Mouse (Mus musculus) stomach, postnatal 0 days (tissue): ENCODE results near the gene Ms4a4b. TPM values are rescaled to one million over a fixed set of nuclear protein-coding genes. Genes with fewer than 3 reads are reported as not detected.
"Not testable (repeated sequence)": the region's sequence is repeated elsewhere in the genome, so short reads cannot be mapped to it uniquely, and the experiment has no call there.

Experiments used
- ATAC-seq: fragments of 200-750 bp; cut with Nextera tagmentation; 2 replicates; pipeline ENCODE4 v1.8.0; 2017; ENCODE audit not compliant: low FRiP score, low TSS enrichment
- DNase-seq: peaks from one replicate; pipeline ENCODE4 v3.0.0-alpha.2; 2016; ENCODE audit warnings: low spot score
- H3K27ac ChIP-seq: fragments of 300-500 bp; sonication (generic); replicated peaks from 2 replicates; pipeline ENCODE4 v1.5.1; 2014; ENCODE audit warnings: mild to moderate bottlenecking, control low read depth
- H3K27me3 ChIP-seq: fragments of 300-500 bp; sonication (generic); 2 replicates; pipeline ENCODE4 v1.6.1; 2014; ENCODE audit warnings: low read length; ENCODE audit not compliant: control insufficient read depth, insufficient read depth
- H3K36me3 ChIP-seq: fragments of 300-500 bp; sonication (generic); 2 replicates; pipeline ENCODE4 v1.6.1; 2014; ENCODE audit warnings: low read length, mixed read lengths; ENCODE audit not compliant: control insufficient read depth, insufficient read depth
- H3K4me1 ChIP-seq: fragments of 300-500 bp; sonication (generic); replicated peaks from 2 replicates; pipeline ENCODE4 v1.6.1; 2014; ENCODE audit warnings: antibody characterized with exemption; ENCODE audit not compliant: control insufficient read depth, insufficient read depth
- H3K4me2 ChIP-seq: fragments of 300-500 bp; sonication (generic); replicated peaks from 2 replicates; pipeline ENCODE4 v1.6.1; 2014; ENCODE audit warnings: low read depth, mild to moderate bottlenecking, control low read depth, moderate library complexity
- H3K4me3 ChIP-seq: fragments of 300-500 bp; sonication (generic); 2 replicates; pipeline ENCODE4 v1.5.1; 2014; ENCODE audit warnings: low read depth, low read length, control low read depth
- H3K9ac ChIP-seq: fragments of 300-500 bp; sonication (generic); 2 replicates; pipeline ENCODE4 v1.6.1; 2014; ENCODE audit warnings: mild to moderate bottlenecking, low read length, control low read depth, mixed read lengths
- H3K9me3 ChIP-seq: fragments of 300-500 bp; sonication (generic); 2 replicates; pipeline ENCODE4 v1.6.1; 2016; ENCODE audit warnings: low read length; ENCODE audit not compliant: control insufficient read depth
- CTCF ChIP-seq: IDR thresholded peaks from 2 replicates; pipeline ENCODE4 v1.5.1; 2016; ENCODE audit warnings: antibody characterized with exemption, low read depth, mild to moderate bottlenecking, moderate library complexity
- EP300 ChIP-seq: optimal IDR thresholded peaks from 2 replicates; pipeline ENCODE3; 2016; ENCODE audit warnings: antibody characterized with exemption
- WGBS: fragments of 180-500 bp; shearing (Covaris S2); extraction: QIAGEN DNeasy Blood & Tissue Kit; methylation state at CpG from one replicate; pipeline ENCODE4 v1.1.7; 2014; 5-methylcytosine and 5-hydroxymethylcytosine counted together
- polyA plus RNA-seq: library from polyadenylated mRNA; unstranded; fragments of >200 nt; fragmentation: Nextera tagmentation; extraction: Ambion mirVana; gene quantifications from 2 replicates; pipeline ENCODE4 v1.2.1, GENCODE M21; 2015

The Ms4a4b gene
- polyA plus RNA-seq, 1 experiment from 2014 or later, result 0.89 TPM

DNA sequence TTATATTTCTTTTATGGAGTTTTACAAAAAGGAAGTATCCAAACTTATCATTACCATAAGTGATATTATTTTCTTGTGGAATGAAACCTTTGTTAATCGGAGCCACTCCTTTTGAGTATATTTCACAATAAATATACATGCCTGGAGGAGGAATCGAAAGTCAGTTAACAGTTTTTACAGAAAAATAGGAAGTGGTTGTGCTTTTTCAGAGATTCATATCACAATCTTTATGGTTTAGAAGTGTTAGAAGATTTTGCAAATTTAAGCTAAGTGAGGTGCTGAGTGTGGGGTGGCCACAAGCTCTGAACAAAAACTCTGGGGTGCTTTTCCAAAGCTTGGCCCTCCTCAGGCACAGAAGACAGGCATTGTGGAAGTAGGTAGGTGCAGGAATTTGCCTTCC is 3.9 kb downstream of the Ms4a4b start:
- Histone ChIP-seq H3K27ac (no peak overlapping the region), H3K4me1 (no peaks in the 10 kb centered on the region), H3K36me3 (no peaks in the 10 kb centered on the region), H3K27me3 (no peaks in the 10 kb centered on the region), H3K9me3 (no peaks in the 10 kb centered on the region), H3K4me2 (no peak overlapping the region), H3K4me3 (no peak overlapping the region), H3K9ac (no peak overlapping the region)
- DNase-seq (no peak), ATAC-seq (no peak)
- TF ChIP-seq EP300 (no peak), CTCF (no peak)
- WGBS, result 79% methylated on average over 2 of the region's 2 CpGs

DNA sequence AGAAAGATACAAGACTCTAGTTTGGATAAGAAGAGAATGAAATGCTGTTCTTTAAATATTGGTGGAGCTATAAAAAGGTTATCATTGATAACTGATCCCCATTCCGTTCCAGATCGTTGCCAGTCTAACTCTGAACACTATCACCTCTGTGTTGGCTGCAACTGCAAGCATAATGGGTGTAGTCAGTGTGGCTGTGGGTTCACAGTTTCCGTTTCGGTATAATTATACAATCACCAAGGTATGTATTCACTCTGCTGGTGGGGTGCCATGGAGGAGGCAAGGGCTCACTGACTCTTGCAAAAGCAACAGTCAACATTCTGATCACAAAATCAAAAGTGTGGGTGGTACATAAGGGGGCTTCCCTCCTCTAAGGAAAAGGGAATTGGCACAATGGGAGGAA is 15.7 kb downstream of the Ms4a4b start:
- 59% methylated on average over 3 of the region's 4 CpGs for whole genome bisulfite sequencing
- not testable (repeated sequence) for H3K9me3 ChIP-seq, H3K9ac ChIP-seq, H3K4me3 ChIP-seq, H3K27ac ChIP-seq, H3K36me3 ChIP-seq, H3K4me1 ChIP-seq, DNase-seq, ATAC-seq, H3K4me2 ChIP-seq, H3K27me3 ChIP-seq

- ATAC-seq, DNase-seq, H3K4me2 ChIP-seq, H3K27me3 ChIP-seq, H3K4me3 ChIP-seq, H3K27ac ChIP-seq, H3K9ac ChIP-seq, H3K4me1 ChIP-seq, H3K36me3 ChIP-seq, H3K9me3 ChIP-seq: not testable (repeated sequence)
- WGBS, result 33% methylated on average over 1 of the region's 1 CpGs
Observed at GRCm38 (mm10) chr19:11464795-11465194, 21.4 kb downstream of the Ms4a4b start.

DNA sequence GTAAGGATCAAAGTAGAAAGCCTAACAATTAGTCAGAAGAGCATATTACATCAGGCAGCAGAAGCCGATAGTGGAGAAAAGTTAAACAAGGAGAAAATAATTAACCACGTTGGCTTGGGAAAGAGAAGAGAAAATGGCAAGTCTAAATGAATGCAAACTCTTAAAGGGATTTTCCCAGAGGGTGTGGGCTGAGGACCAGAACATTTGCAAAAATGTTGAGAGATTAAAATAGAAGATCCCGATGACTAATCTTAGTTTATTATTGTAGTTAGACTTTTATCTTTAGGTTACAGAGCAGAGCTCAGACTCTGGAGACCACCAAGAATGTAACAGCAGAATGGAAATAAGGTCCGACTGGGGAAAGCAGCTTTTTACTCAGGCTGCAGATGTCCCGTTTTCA is 23.1 kb downstream of the Ms4a4b start:
- Histone ChIP-seq H3K36me3 (no peaks in the 10 kb centered on the region), H3K27me3 (no peaks in the 10 kb centered on the region), H3K4me1 (no peaks in the 10 kb centered on the region), H3K4me2 (no peak overlapping the region), H3K9me3 (no peaks in the 10 kb centered on the region), H3K4me3 (no peak overlapping the region), H3K9ac (no peak overlapping the region), H3K27ac (no peak overlapping the region)
- TF ChIP-seq CTCF, result no peak
- no peak for TF ChIP-seq EP300
- 32% methylated on average over 5 of the region's 5 CpGs for WGBS
- DNase-seq (no peak), ATAC-seq (no peak)

GRCm38 (mm10) chr19:11468361-11468760 is 25.0 kb downstream of the Ms4a4b start:
- not testable (repeated sequence) for H3K4me3 ChIP-seq, DNase-seq, H3K4me2 ChIP-seq, H3K9ac ChIP-seq, H3K36me3 ChIP-seq, H3K9me3 ChIP-seq, ATAC-seq, H3K27ac ChIP-seq, H3K4me1 ChIP-seq, H3K27me3 ChIP-seq
- 70% methylated on average over 1 of the region's 1 CpGs for WGBS

GRCm38 (mm10) chr19:11469215-11469614 is 25.9 kb downstream of the Ms4a4b start, which contains the start of gene Ms4a6c:
TSS of gene Ms4a6c (plus strand) at chr19:11469366.
- DNase-seq, H3K4me2 ChIP-seq, H3K4me3 ChIP-seq, H3K27ac ChIP-seq, H3K4me1 ChIP-seq, H3K9me3 ChIP-seq, H3K36me3 ChIP-seq, ATAC-seq, H3K9ac ChIP-seq, H3K27me3 ChIP-seq: not testable (repeated sequence)
- WGBS, result 81% methylated on average over 4 of the region's 4 CpGs

GRCm38 (mm10) chr19:11479714-11480113 is 36.4 kb downstream of the Ms4a4b start:
- no peak for ATAC-seq
- Histone ChIP-seq H3K27me3 (no peaks in the 10 kb centered on the region), H3K9ac (no peak overlapping the region), H3K36me3 (no peaks in the 10 kb centered on the region), H3K4me3 (no peak overlapping the region), H3K4me2 (no peak overlapping the region), H3K4me1 (no peaks in the 10 kb centered on the region), H3K9me3 (no peaks in the 10 kb centered on the region), H3K27ac (no peak overlapping the region)
- TF ChIP-seq EP300 (no peak), CTCF (no peak)
- WGBS, result 85% methylated on average over 2 of the region's 2 CpGs
- DNase-seq, result no peak
